Mouse (Mus musculus) heart, postnatal 0 days (tissue): Measurements from ENCODE around the gene Trim26. TPM values are rescaled to one million over a fixed set of nuclear protein-coding genes. Genes with fewer than 3 reads are reported as not detected.

Experiments
- ATAC-seq: fragments of 200-750 bp; cut with Nextera tagmentation; 2 replicates; pipeline ENCODE4 v1.8.0; 2017; ENCODE audit warnings: low read depth, moderate number of reproducible peaks, moderate library complexity; ENCODE audit not compliant: insufficient read depth
- DNase-seq: peaks from one replicate; pipeline ENCODE4 v3.0.0-alpha.2; 2016; ENCODE audit warnings: low spot score
- H3K27ac ChIP-seq: fragments of 300-500 bp; sonication (generic); 2 replicates; pipeline ENCODE4 v1.5.1; 2014; ENCODE audit warnings: low read depth, mild to moderate bottlenecking
- H3K27me3 ChIP-seq: fragments of 300-500 bp; sonication (generic); 2 replicates; pipeline ENCODE4 v1.6.1; 2014; ENCODE audit warnings: low read length, mixed read lengths; ENCODE audit not compliant: control insufficient read depth, insufficient read depth
- H3K36me3 ChIP-seq: fragments of 300-500 bp; sonication (generic); replicated peaks from 2 replicates; pipeline ENCODE4 v1.6.1; 2014; ENCODE audit warnings: low read length, mixed read lengths; ENCODE audit not compliant: control insufficient read depth, insufficient read depth
- H3K4me1 ChIP-seq: fragments of 300-500 bp; sonication (generic); 2 replicates; pipeline ENCODE4 v1.6.1; 2014; ENCODE audit warnings: antibody characterized with exemption; ENCODE audit not compliant: control insufficient read depth, insufficient read depth
- H3K4me2 ChIP-seq: fragments of 300-500 bp; sonication (generic); 2 replicates; pipeline ENCODE4 v1.6.1; 2014; ENCODE audit warnings: low read depth, mild to moderate bottlenecking, low read length, moderate library complexity
- H3K4me3 ChIP-seq: fragments of 300-500 bp; sonication (generic); 2 replicates; pipeline ENCODE4 v1.5.1; 2014; ENCODE audit warnings: low read depth, low read length
- H3K9ac ChIP-seq: fragments of 300-500 bp; sonication (generic); replicated peaks from 2 replicates; pipeline ENCODE4 v1.6.1; 2014; ENCODE audit warnings: low read depth, low read length, mixed read lengths
- H3K9me3 ChIP-seq: fragments of 300-500 bp; sonication (generic); replicated peaks from 2 replicates; pipeline ENCODE4 v1.6.1; 2016; ENCODE audit warnings: low read length; ENCODE audit not compliant: control insufficient read depth
- CTCF ChIP-seq: IDR thresholded peaks from 2 replicates; pipeline ENCODE4 v1.5.1; 2016; ENCODE audit warnings: antibody characterized with exemption, control low read depth, low read depth
- EP300 ChIP-seq: IDR thresholded peaks from 2 replicates; pipeline ENCODE4 v1.6.1; 2016; ENCODE audit warnings: antibody characterized with exemption, low read depth
- WGBS: fragments of 180-500 bp; shearing (Covaris S2); extraction: QIAGEN DNeasy Blood & Tissue Kit; methylation state at CpG from one replicate; pipeline ENCODE4 v1.1.7; 2014; 5-methylcytosine and 5-hydroxymethylcytosine counted together
- polyA plus RNA-seq: library from polyadenylated mRNA; unstranded; fragments of >200 nt; fragmentation: Nextera tagmentation; extraction: Ambion mirVana; gene quantifications from 2 replicates; pipeline ENCODE4 v1.2.1, GENCODE M21; 2015
- total RNA-seq: library from RNA; depleted of rRNA; stranded (reverse); fragments of >200 nt; gene quantifications from 2 replicates; pipeline ENCODE4 v1.2.3, GENCODE M21; 2014; ENCODE audit warnings: low replicate concordance

Trim26 gene
- total and polyA plus RNA-seq, 2 experiments from 2014 or later: 13.8 to 14.0 TPM

DNA sequence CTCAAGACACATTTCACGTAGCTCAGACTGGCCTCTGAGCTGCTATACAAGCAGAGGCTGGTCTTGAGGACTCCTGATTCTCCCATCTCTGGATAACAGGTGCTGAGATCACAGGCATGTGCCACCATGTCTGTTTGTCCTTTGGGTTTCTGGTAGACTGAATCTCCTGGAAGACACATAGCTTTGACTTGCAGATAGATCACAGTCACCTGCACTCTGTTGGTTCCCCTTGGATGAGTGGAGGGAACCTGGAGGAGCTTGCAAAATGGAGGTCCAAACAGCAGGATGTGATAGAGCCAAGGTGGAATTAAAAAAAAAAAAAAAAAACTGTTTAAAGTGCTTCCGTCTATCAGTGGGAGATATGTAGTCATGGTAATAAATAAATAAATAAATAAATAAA, 31.9 kb downstream of the Trim26 start:
- 87% methylated on average over 2 of the region's 2 CpGs for WGBS
- H3K4me3 ChIP-seq: no peak overlapping the region

DNA sequence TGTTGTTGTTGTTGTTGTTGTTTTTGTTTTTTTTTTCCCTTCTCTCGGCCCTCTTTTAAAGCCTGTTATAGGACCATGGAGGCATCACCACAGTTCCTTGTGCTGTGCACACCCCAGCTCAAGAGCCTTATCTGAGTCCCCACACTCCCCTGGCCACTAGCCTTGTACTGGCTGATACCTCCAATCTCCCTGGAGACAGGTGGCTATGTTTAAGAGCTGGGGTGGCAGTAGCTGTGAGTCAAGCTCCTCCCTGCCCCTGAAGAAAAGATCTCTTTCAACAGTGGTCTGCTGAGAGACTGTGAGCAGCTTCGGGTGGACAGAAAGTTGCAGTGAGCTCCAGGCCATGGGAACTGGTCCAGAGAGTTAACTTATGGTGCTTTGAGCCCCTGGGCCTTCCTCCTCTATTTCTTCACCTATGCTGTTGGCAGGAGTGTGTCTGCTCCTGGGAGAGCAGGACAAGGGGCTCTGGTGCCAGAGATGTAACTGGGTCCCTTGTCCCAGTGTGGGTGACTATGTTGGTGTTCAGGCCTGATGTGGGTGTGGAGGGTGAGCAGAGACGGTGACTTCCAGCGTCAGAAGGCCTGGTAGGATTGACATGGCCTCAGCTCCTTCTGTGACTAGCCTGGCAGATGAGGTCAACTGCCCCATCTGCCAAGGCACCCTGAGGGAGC, 32.5 kb downstream of the Trim26 start, which contains the start of gene Trim10:
Trim10 (plus strand) TSS at position 291 of the 671 bp plus-strand sequence.
- no peaks in the 10 kb centered on the region for H3K4me1 ChIP-seq
- H3K9me3 ChIP-seq: no peaks in the 10 kb centered on the region
- no peak for TF ChIP-seq CTCF
- 71% methylated on average over 4 of the region's 4 CpGs for WGBS
- ATAC-seq (no peak), DNase-seq (no peak)
- H3K27me3 ChIP-seq: peaks cover 29% of the 10 kb centered on the region
- H3K9ac ChIP-seq: no peak within 1 kb of the TSS
- no peak within 1 kb of the TSS for H3K27ac ChIP-seq
- no peaks in the 10 kb centered on the region for H3K36me3 ChIP-seq
- H3K4me3 ChIP-seq: no peak within 1 kb of the TSS
- 0 out of 2 replicates have a peak within 1 kb of the TSS, but pooled peaks have one; percentile 12 for H3K4me2 ChIP-seq

More for the DNA sequence above, 31.9 kb downstream of the Trim26 start:
- H3K36me3 ChIP-seq: no peaks in the 10 kb centered on the region
- TF ChIP-seq EP300 (no peak), CTCF (no peak)
- H3K4me1 ChIP-seq: no peaks in the 10 kb centered on the region
- no peak overlapping the region for H3K4me2 ChIP-seq
- no peaks in the 10 kb centered on the region for H3K9me3 ChIP-seq
- no peak overlapping the region for H3K9ac ChIP-seq
- H3K27ac ChIP-seq: no peak overlapping the region
- H3K27me3 ChIP-seq: peaks cover 33% of the 10 kb centered on the region
- ATAC-seq (no peak), DNase-seq (no peak)

DNA sequence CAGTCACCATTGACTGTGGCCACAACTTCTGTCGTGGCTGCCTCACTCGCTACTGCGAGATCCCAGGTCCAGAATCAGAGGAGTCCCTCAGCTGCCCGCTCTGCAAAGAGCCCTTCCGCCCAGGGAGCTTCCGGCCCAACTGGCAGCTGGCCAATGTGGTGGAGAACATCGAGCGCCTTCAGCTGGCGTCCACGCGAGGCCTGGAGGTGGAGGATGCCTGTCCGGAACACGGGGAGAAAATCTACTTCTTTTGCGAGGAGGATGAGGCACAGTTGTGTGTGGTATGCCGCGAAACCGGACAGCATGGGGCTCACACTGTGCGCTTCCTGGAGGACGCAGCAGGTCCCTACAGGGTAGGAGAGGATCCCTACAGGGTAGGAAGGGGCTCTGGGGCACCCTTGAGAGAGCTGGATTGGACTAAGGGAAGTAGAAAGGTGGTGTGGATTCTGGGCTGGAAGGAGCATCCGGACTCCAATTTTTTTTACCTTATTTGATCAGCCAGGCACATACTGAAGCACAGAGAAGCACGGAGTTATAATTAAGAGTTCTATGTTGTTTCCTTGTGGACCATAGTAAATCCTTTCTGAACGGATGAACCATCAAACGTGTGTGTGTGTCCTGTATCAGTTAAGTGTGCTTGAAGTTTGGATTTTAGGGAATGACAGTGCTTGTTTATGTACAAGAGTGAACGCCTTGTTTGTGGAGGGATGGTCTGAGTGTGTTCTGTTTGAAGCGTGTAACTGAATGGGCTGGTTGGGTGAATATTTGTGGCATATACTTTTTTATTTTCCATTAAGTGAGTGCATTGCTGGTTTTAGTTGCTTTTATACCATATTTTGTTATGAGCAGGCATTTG, 33.2 kb downstream of the Trim26 start:
- 55% methylated on average over 25 of the region's 25 CpGs for WGBS
- H3K4me2 ChIP-seq: 0 out of 2 replicates have a peak overlapping the region, but pooled peaks have one; percentile 12
- H3K9ac ChIP-seq: no peak overlapping the region
- H3K4me1 ChIP-seq: no peaks in the 10 kb centered on the region
- no peaks in the 10 kb centered on the region for H3K9me3 ChIP-seq
- no peak for ATAC-seq
- no peak overlapping the region for H3K27ac ChIP-seq
- H3K4me3 ChIP-seq: no peak overlapping the region
- peaks cover 26% of the 10 kb centered on the region for H3K27me3 ChIP-seq
- no peak for DNase-seq
- no peaks in the 10 kb centered on the region for H3K36me3 ChIP-seq
- TF ChIP-seq EP300 (no peak), CTCF (no peak)

DNA sequence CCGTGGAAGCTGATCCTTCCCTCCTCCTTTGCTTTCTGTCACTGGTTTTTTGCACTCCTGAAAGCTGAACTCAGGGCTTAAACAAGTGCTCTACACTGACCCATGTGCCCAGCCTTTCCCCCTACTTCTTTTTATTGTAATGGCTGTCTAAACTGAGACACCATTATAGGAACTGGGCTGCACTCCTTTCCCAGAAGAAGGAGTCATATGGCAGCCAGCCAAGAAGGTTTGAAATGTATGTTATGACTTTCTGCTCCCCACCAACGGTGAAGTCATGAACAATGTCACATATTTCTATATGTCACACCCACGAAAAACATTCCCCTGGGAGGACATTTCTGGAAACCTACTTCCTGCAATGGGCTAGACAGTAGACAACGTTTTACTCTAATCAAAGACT, 37.7 kb downstream of the Trim26 start:
- Histone ChIP-seq H3K27ac (no peak overlapping the region), H3K27me3 (peaks cover 3% of the 10 kb centered on the region; the same call in 1 of the 2 replicates), H3K4me2 (no peak overlapping the region), H3K4me1 (no peaks in the 10 kb centered on the region), H3K9ac (no peak overlapping the region), H3K36me3 (no peaks in the 10 kb centered on the region), H3K9me3 (no peaks in the 10 kb centered on the region), H3K4me3 (no peak overlapping the region)
- 38% methylated on average over 4 of the region's 4 CpGs for WGBS
- TF ChIP-seq EP300 (no peak), CTCF (no peak)
- no peak for DNase-seq
- ATAC-seq: no peak

DNA sequence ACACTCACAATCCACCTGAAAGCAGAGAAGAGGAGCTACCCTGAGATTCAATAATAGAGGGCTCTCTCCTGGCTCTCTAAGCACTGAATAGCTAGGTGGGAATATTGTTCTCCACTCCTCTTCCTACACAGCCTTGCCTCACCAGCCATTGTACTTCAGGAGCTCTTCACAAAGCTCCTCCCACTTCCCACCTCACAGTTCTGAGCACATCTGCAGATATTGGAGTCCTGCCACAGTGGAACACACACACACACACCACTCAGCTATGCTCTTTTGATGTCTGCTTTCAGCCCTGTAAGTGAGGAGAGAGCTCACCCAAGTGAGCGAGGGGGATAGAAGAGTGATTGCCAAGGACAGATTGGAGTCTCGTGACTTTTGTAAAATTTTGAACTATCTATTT, 46.4 kb downstream of the Trim26 start:
- Histone ChIP-seq H3K36me3 (no peaks in the 10 kb centered on the region), H3K27me3 (no peaks in the 10 kb centered on the region), H3K27ac (no peak overlapping the region), H3K4me1 (no peaks in the 10 kb centered on the region), H3K4me2 (no peak overlapping the region), H3K9me3 (no peaks in the 10 kb centered on the region), H3K9ac (no peak overlapping the region), H3K4me3 (no peak overlapping the region)
- 44% methylated on average over 2 of the region's 2 CpGs for WGBS
- no peak for DNase-seq
- ATAC-seq: no peak
- TF ChIP-seq CTCF (no peak), EP300 (no peak)
